Mouse (Mus musculus) ovary, adult 18-20 months (tissue): Measurements from ENCODE around the gene Lat2.

Experiments used
- DNase-seq: peaks from one replicate; pipeline ENCODE4 v3.0.0; 2022; ENCODE audit warnings: low spot score, mixed read lengths

Lat2 gene

DNA sequence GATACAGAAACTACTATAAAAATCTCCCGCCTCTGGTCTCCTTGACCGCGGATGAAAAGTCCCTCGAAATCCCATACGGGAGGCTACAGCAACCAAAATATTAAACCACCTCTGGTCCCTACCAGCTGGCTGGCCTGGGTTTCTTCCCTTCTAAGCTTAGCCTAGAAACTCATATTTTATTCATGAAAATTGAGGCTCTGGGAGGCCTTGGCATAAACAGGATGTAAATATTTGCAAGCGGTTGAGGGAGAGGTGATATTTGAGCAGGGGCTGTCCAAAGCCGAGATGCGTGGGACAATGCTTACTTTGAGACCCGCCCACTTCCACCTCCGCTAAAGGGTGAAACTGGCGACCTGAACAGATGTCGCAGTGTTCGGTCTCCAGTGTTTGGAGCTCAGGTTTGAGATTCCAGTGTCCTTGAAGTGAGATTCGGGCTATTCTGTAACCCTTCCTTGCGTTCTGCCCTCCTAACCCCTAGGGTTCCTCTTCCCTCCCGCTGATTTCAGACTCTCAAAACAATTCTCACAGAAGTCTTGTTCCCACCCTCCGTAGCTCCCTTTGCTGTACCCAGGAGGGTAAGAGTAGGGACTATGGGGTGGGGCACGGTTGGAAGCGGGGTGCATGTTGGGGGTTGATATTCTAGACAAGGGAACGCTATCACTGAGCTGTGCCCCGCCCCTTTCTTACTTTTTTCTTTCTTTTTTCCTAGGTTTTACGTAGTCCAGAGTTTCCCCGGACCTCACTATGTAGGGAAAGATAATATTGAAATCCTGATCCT is 42.9 kb downstream of the Lat2 start:
- no peak for DNase-seq

DNA sequence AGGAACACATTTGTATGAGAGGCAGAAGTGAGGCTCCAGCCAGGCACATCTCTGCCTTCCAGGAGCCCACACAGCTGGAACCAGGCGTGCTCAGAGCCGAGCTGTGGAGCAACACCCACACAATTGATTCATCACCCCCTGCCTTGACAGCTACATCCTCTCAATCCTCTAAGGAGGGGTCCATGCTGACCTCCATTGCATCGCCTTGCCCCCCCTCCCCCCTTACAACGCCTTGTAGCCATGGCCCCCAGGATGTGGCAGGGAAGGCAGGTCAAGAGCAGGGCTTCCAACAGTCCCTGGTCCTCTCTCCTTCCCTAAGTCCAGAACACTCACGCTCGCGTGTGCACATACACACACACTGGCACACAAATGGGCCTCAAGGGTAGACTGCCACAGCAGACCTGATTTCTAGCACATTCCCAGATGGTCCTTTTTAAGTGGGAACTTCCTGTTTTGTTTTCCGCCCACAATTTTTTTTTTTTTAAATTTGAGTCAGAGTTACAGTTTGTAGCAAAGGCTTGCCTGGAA is 45.8 kb downstream of the Lat2 start:
- no peak for DNase-seq

DNA sequence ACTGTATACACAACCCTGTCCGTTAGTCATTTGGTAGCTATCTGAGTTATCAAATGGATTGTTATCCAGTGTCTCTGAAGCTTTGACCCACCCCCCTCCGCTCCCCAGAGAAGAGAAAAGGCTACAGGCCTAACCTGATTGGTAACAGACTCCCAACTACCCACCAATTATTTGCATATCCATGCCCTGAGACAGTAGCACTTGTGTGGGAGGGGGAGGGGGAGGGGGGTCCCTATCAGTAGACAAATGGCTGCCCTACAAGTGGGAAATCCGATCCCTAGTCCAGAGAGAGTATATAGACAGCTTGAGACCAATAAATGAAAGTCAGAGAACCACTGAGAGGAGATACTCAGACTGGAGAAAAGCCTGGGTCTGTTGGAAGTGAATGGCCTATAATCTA is 46.8 kb downstream of the Lat2 start:
- no peak for DNase-seq

DNA sequence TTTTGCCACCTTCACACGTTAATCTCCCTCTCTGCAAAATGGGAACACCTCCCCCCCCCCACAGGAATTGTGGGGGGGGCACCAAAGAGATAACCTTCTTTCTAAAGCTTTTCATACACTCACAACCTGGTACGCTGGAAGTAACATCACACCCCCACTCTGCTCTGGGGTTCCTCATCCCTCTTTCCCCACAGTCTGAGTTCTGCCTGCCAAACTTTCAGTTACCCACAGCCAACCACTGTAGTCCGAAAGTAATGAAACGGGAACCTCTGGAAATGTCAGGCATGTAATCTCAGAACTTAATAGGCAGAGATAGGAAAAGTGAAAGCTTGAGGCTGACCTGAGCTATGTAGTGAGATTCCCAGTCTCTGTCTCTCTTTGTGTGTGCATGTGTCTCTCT is 47.4 kb downstream of the Lat2 start:
- no peak for DNase-seq

GRCm38 (mm10) chr5:134565696-134566095 is 49.1 kb downstream of the Lat2 start:
- DNase-seq, result no peak

DNA sequence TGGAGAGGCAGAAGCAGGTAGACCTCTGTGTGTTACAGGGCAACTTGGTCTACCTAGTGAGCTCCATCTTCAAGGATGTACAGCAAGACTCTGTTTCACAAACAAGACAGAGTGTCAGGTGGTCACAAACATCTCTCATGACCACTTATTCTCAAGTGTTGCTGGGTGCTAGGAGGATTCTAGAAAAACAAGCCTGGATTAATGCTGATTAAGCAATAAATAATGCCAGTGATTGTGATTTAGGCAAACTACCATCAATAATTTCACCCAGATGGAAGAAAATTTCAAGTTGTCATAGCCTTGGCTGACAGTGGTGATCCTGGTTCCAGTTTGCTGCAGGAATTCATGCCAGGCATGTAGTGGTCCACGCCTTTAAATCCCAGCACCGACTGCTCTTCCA is 50.6 kb downstream of the Lat2 start:
- DNase-seq, result no peak

DNA sequence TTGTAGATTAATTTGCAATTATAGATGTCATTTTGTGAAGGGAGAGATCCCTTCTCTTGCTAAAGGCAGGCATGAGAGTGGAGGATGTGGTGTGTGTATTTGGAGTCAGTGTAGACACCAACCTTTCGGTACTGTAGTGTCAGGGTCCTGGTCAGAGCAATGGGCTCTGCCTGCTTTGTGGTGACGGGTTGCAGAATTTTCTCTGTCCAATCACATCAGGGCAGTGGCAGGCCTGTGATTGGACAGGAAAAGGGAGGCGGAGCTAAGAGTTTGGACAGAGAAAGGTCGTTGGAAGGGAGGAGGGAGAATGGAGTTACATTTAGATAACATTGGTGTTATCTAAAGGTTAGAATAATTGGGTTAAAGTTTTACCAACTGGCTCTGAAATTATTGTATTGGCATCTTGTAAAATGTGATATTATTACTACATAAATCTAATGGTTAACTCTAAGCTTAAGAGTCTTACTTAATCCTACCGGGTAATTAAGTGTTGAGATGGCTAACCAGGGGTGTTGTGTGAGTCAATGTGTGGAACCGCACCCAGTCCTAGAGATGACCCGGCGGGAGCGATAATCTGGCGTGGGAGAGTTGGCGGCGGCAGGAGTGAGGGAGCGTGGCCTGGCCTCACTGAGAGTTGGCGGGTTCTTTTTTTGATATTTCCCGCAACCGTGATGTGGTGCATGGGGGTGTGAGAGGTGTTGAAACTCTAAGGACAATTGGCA is 54.2 kb downstream of the Lat2 start:
- no peak for DNase-seq

GRCm38 (mm10) chr5:134560071-134560449 is 54.8 kb downstream of the Lat2 start, which contains the start of gene Syna:
Gene Syna (minus strand): TSS chr5:134560171.
- DNase-seq, result no peak

- peak; percentile 71 for DNase-seq
Observed at GRCm38 (mm10) chr5:134555463-134556164, 59.2 kb downstream of the Lat2 start.

DNA sequence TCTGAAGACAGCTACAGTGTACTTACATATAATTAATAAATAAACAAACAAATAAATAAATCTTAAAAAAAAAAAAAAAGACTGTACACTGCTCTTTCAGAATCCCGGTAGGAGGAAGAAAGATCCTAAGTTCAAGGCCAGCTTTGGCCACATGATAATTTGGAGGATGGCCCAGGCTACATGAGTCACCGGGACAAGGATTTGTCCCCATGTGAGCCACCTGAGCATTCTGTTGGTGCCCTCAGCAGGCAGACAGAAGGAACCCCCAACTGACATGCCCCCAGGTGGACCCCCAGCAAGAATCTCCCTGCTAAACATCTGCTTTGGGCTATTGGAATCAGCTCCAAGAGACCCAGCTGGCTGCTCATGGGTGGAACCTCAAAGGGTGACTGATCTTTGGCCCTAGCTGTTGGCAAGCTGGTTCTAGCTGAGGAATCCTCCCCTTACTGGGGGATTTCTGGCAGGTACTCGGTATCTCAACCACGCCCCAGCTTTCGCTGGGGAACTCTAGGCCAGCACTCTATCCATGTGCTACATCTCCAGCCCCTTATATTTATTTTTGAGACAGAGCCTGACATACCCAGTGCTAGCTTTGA is 60.8 kb downstream of the Lat2 start:
- no peak for DNase-seq

DNA sequence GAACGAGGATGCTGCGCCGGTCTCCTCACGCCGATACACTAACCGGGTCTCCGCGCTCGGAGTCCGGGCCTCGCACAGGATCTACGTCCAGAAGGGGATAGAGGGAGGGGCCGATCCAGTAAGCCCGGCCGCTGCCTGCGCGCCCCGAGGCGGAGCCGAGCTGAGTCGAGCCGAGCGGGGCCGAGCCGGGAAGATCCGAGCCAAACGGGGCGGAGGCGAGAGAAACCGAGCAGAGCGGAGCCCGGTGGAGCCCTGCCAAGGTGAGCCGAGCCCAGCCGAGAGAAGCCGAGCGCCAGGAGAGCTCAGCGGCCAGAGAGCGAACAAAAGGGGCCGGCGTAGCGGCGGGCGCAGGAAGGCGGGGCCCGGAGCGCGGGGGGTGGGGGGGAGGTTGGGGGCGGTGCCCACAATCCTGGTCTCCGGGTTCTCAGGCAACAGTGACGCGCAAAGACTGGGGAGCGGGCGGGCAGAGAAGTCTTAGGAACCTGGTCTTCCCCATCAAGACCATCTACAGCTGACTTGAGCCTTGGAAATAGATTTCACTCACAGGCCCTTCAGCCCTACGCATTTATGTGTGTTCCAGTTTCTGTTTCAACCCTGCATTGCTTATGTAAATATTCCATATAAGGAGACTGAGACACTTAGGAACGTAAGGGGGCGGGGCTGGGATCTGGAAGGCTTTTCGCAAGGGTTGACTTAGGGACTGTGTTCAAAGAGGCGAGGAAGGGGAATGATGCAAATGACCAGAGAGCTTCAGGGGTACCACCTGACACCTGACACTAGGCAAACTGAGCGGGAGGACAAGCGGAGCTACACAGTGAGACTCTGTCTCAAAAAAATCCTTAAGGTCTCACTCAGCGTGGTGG is 62.5 kb downstream of the Lat2 start, which contains the start of gene Clip2:
Clip2 (minus strand) TSS at position 325 of the 863 bp plus-strand sequence.
- DNase-seq, result peak; percentile 97

- DNase-seq, result peak; percentile 15
Observed at GRCm38 (mm10) chr5:134551233-134552109, 63.4 kb downstream of the Lat2 start.

GRCm38 (mm10) chr5:134550836-134551232 is 64.0 kb downstream of the Lat2 start:
- no peak for DNase-seq
